Mouse (Mus musculus) bone marrow, adult 2 months (tissue): ENCODE data around the gene Klhl24.

Source experiments
- CTCF ChIP-seq: fragments of 200-500 bp; IDR thresholded peaks from 2 replicates; pipeline ENCODE4 v1.5.1; 2011; ENCODE audit warnings: low read length, control low read depth; ENCODE audit not compliant: control insufficient read depth, insufficient read depth
- POLR2A ChIP-seq: fragments of 200-500 bp; IDR thresholded peaks from 2 replicates; pipeline ENCODE4 v1.6.1; 2011; ENCODE audit warnings: low read depth, mild to moderate bottlenecking, control low read depth, low read length, borderline replicate concordance; ENCODE audit not compliant: control insufficient read depth

DNA sequence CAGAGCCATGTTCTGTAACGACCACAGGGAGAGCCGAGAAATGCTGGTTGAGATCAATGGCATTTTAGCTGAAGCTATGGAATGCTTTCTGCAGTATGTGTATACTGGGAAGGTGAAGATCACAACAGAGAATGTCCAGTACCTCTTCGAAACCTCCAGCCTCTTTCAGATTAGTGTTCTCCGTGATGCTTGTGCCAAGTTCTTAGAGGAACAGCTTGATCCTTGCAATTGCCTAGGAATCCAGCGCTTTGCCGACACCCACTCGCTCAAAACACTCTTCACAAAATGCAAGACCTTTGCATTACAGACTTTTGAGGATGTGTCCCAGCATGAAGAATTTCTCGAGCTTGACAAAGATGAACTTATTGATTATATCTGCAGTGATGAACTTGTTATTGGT is 9.7 kb downstream of the Klhl24 start:
- TF ChIP-seq POLR2A (no peak), CTCF (no peak)
